In genomic region chr3:122423643-122424042, GRCm38 (mm10) we compare ENCODE assay signal across 29 mouse cellular contexts.
DNase-seq lines count a peak whose midpoint lies in the region; ATAC-seq and TF ChIP-seq lines count a peak whose summit lies in the region.
"Had no signal": no experiment of that assay in that cellular context is flagged by ENCODE, and none has a peak within 500 bp of the region (broad histone marks: within the 10 kb centered on the region; RNA-seq: fewer than 3 reads in every experiment).

No protein-coding gene starts in this region.

- H3K9me3 ChIP-seq in liver, postnatal 0 days (ENCODE audit: low read length): no peaks in the 10 kb centered on the region
- H3K9me3 ChIP-seq in midbrain, embryonic 14.5 days (ENCODE audit: control insufficient read depth, low read length): no peaks in the 10 kb centered on the region
- H3K9me3 ChIP-seq: embryonic facial prominence, embryonic 10.5 days; embryonic facial prominence, embryonic 13.5 days; forebrain, embryonic 12.5 days; forebrain, embryonic 15.5 days; heart, embryonic 10.5 days; heart, embryonic 13.5 days had no signal

- no peak for TF ChIP-seq CTCF in liver, adult 2 months (IDR thresholded peaks at IDR 0.05; ENCODE audit: low read depth, low read length)
- TF ChIP-seq CTCF in liver, postnatal 0 days (IDR thresholded peaks at IDR 0.05; ENCODE audit: low read depth): no peak
- TF ChIP-seq CTCF in spleen, adult 2 months (IDR thresholded peaks at IDR 0.05; ENCODE audit: extremely low read depth, insufficient read depth, insufficient read length, insufficient replicate concordance): no peak
- no peak for TF ChIP-seq CTCF in small intestine, adult 2 months (IDR thresholded peaks at IDR 0.05; ENCODE audit: extremely low read depth, insufficient read length, insufficient replicate concordance, low read depth, low read length)

- no peak overlapping the region for H3K9ac ChIP-seq in liver, adult 2 months (ENCODE audit: low read depth, low read length)
- no peak overlapping the region for H3K9ac ChIP-seq in liver, postnatal 0 days (replicated peaks)
- H3K9ac ChIP-seq in midbrain, embryonic 14.5 days (replicated peaks; ENCODE audit: low read length): no peak overlapping the region
- H3K9ac ChIP-seq: embryonic facial prominence, embryonic 13.5 days; forebrain, embryonic 12.5 days; forebrain, embryonic 15.5 days; heart, embryonic 13.5 days; hindbrain, embryonic 14.5 days had no signal

- 36% methylated on average over 7 of the region's 7 CpGs for WGBS in liver, adult 2 months
- 47% methylated on average over 7 of the region's 7 CpGs for WGBS in liver, postnatal 0 days (ENCODE audit: insufficient replicate concordance)
- 66% methylated on average over 7 of the region's 7 CpGs for WGBS in spleen, adult 2 months
- WGBS in small intestine, adult 2 months: 51% methylated on average over 7 of the region's 7 CpGs
- WGBS in midbrain, embryonic 14.5 days: 94% methylated on average over 7 of the region's 7 CpGs

- peaks cover 18% of the 10 kb centered on the region; the same call in 1 of the 2 replicates for H3K79me2 ChIP-seq in liver, adult 2 months (ENCODE audit: control insufficient read depth, insufficient read depth, low read length)

- no peak overlapping the region for H3K27ac ChIP-seq in liver, adult 2 months (replicated peaks; ENCODE audit: insufficient read depth, low read depth, low read length)
- no peak overlapping the region for H3K27ac ChIP-seq in liver, postnatal 0 days (ENCODE audit: low read depth)
- 0 out of 2 replicates have a peak overlapping the region, but pooled peaks have one; percentile 33 for H3K27ac ChIP-seq in spleen, adult 2 months (ENCODE audit: insufficient read depth, low read length)
- H3K27ac ChIP-seq in small intestine, adult 2 months (ENCODE audit: insufficient read depth, low read depth, low read length): peak overlapping the region; percentile 63
- no peak overlapping the region for H3K27ac ChIP-seq in midbrain, embryonic 14.5 days (replicated peaks; ENCODE audit: low read depth, low read length)
- H3K27ac ChIP-seq: embryonic facial prominence, embryonic 10.5 days; embryonic facial prominence, embryonic 13.5 days; forebrain, embryonic 12.5 days; forebrain, embryonic 15.5 days; heart, adult 2 months; heart, embryonic 10.5 days; heart, embryonic 13.5 days; hindbrain, embryonic 14.5 days; hindbrain, postnatal 0 days had no signal

- peaks cover 28% of the 10 kb centered on the region for H3K4me1 ChIP-seq in liver, adult 2 months (ENCODE audit: control insufficient read depth, insufficient read depth, low read length)
- H3K4me1 ChIP-seq in liver, postnatal 0 days (ENCODE audit: insufficient read depth): peaks cover 13% of the 10 kb centered on the region
- H3K4me1 ChIP-seq in spleen, adult 2 months (ENCODE audit: control insufficient read depth, insufficient read depth, insufficient read length): peaks cover 13% of the 10 kb centered on the region; the same call in 1 of the 2 replicates
- H3K4me1 ChIP-seq in small intestine, adult 2 months (ENCODE audit: control insufficient read depth, insufficient read depth, insufficient read length, low read length): peaks cover 26% of the 10 kb centered on the region
- H3K4me1 ChIP-seq in midbrain, embryonic 14.5 days (ENCODE audit: control insufficient read depth, insufficient read depth, low read length): 0 out of 2 replicates have a peak, but pooled peaks cover 10% of the 10 kb centered on the region

- ATAC-seq in liver, postnatal 0 days: no peak
- ATAC-seq in midbrain, embryonic 14.5 days (ENCODE audit: low FRiP score, low TSS enrichment): no peak
- ATAC-seq: activated CD4-positive, CD25-positive, alpha-beta regulatory T cell, adult 4 months; CD4-positive, CD25-positive, alpha-beta regulatory T cell, adult 4 months; forebrain, embryonic 15.5 days; hindbrain, postnatal 0 days had no signal

- no peak for TF ChIP-seq POLR2A in liver, adult 2 months (IDR thresholded peaks at IDR 0.05; ENCODE audit: extremely low read depth, insufficient read depth, low read length)
- no peak for TF ChIP-seq POLR2A in spleen, adult 2 months (IDR thresholded peaks at IDR 0.05; ENCODE audit: low read depth, low read length)
- TF ChIP-seq POLR2A in small intestine, adult 2 months (IDR thresholded peaks at IDR 0.05; ENCODE audit: low read depth, low read length): no peak

- H3K4me2 ChIP-seq in liver, postnatal 0 days (ENCODE audit: low read depth, low read length): no peak overlapping the region
- no peak overlapping the region for H3K4me2 ChIP-seq in midbrain, embryonic 14.5 days (ENCODE audit: low read length)
- H3K4me2 ChIP-seq: embryonic facial prominence, embryonic 13.5 days; forebrain, embryonic 12.5 days; forebrain, embryonic 15.5 days; heart, embryonic 13.5 days; hindbrain, embryonic 14.5 days had no signal

- H3K4me3 ChIP-seq in liver, adult 2 months (ENCODE audit: insufficient read depth, low read depth, low read length): no peak overlapping the region
- no peak overlapping the region for H3K4me3 ChIP-seq in liver, postnatal 0 days (ENCODE audit: low read depth, low read length)
- H3K4me3 ChIP-seq in spleen, adult 2 months (ENCODE audit: extremely low read depth, insufficient read depth, insufficient read length): no peak overlapping the region
- no peak overlapping the region for H3K4me3 ChIP-seq in small intestine, adult 2 months (ENCODE audit: low read depth, low read length)
- H3K4me3 ChIP-seq in midbrain, embryonic 14.5 days (replicated peaks; ENCODE audit: low read depth, low read length): no peak overlapping the region
- H3K4me3 ChIP-seq: embryonic facial prominence, embryonic 10.5 days; embryonic facial prominence, embryonic 13.5 days; erythroblast, embryonic 14.5 days; forebrain, embryonic 12.5 days; forebrain, embryonic 15.5 days; heart, adult 2 months; heart, embryonic 10.5 days; heart, embryonic 13.5 days had no signal

- TF ChIP-seq EP300 in liver, postnatal 0 days (IDR thresholded peaks at IDR 0.05; ENCODE audit: low read depth): no peak

- H3K27me3 ChIP-seq in liver, adult 2 months (ENCODE audit: control insufficient read depth, insufficient read depth, low read length): no peaks in the 10 kb centered on the region
- H3K27me3 ChIP-seq in liver, postnatal 0 days (ENCODE audit: insufficient read depth, low read length): 0 out of 2 replicates have a peak, but pooled peaks cover 8% of the 10 kb centered on the region
- 0 out of 2 replicates have a peak, but pooled peaks cover 3% of the 10 kb centered on the region for H3K27me3 ChIP-seq in spleen, adult 2 months (ENCODE audit: control insufficient read depth, insufficient read depth, low read length)
- H3K27me3 ChIP-seq in small intestine, adult 2 months (ENCODE audit: control insufficient read depth, insufficient read depth, low read length): no peaks in the 10 kb centered on the region
- peaks cover 2% of the 10 kb centered on the region; the same call in 1 of the 2 replicates for H3K27me3 ChIP-seq in midbrain, embryonic 14.5 days (ENCODE audit: control insufficient read depth, insufficient read depth, low read length)

- peak; percentile 59 for DNase-seq in liver, adult 2 months (ENCODE audit: extremely low read depth, low read depth, low spot score)
- DNase-seq in liver, postnatal 0 days: no peak
- DNase-seq in spleen, adult 2 months (ENCODE audit: low read depth in 1 of 2, low spot score in 2 of 2): no peak
- DNase-seq in spleen, postnatal 4 days (ENCODE audit: low spot score in 2 of 2): no peak
- no peak for DNase-seq in midbrain, embryonic 14.5 days
- DNase-seq: adrenal gland, adult 8-10 months; adrenal gland, postnatal 25 days; cerebellum, adult 11-12 months; cerebellum, adult 8-10 months; cerebellum, postnatal 10 days; cerebellum, postnatal 36 days; embryo, embryonic 11 days; gastrocnemius, postnatal 10 days; gastrocnemius, postnatal 36 days; heart, adult 2 months; heart, postnatal 14 days; heart, postnatal 4 days had no signal

- H3K36me3 ChIP-seq in liver, adult 2 months (ENCODE audit: control insufficient read depth, insufficient read depth, low read length): peaks cover 4% of the 10 kb centered on the region; the same call in 1 of the 2 replicates
- H3K36me3 ChIP-seq in liver, postnatal 0 days (replicated peaks; ENCODE audit: insufficient read depth, low read length): 0 out of 2 replicates have a peak, but pooled peaks cover 3% of the 10 kb centered on the region
- H3K36me3 ChIP-seq in spleen, adult 2 months (ENCODE audit: control insufficient read depth, insufficient read depth, low read length): peaks cover 10% of the 10 kb centered on the region
- H3K36me3 ChIP-seq in small intestine, adult 2 months (ENCODE audit: control insufficient read depth, insufficient read depth, low read length): peaks cover 8% of the 10 kb centered on the region
- no peaks in the 10 kb centered on the region for H3K36me3 ChIP-seq in midbrain, embryonic 14.5 days (ENCODE audit: control insufficient read depth, insufficient read depth, low read length)
- H3K36me3 ChIP-seq: embryonic facial prominence, embryonic 13.5 days; forebrain, embryonic 12.5 days; forebrain, embryonic 15.5 days; heart, embryonic 10.5 days; heart, embryonic 13.5 days had no signal

Comparison
In these comparisons a context has a peak if more than half of its experiments do, and no peak if none do; other contexts are left out.
1. H3K27ac ChIP-seq: peak in spleen, adult 2 months (single experiment) and small intestine, adult 2 months (single experiment); none in liver, adult 2 months (single experiment), liver, postnatal 0 days (single experiment) and midbrain, embryonic 14.5 days (single experiment).